Mouse (Mus musculus): ENCODE results near the gene Pik3r2. TPM values are rescaled to one million over a fixed set of nuclear protein-coding genes. Genes with fewer than 3 reads are reported as not detected.

Gene Pik3r2
- 187 and 190 TPM in 2 replicates for polyA plus RNA-seq (2012; rRNA removed)

GRCm38 (mm10) chr8:70776496-70777444, at the start of gene Pik3r2:
TSS of gene Pik3r2 (minus strand) at chr8:70776713.

GRCm38 (mm10) chr8:70808239-70808638, 31.7 kb upstream of the Pik3r2 start, which contains the start of gene Il12rb1:
TSS of gene Il12rb1 (plus strand) at chr8:70808449.

GRCm38 (mm10) chr8:70804481-70805206, 28.1 kb upstream of the Pik3r2 start, which contains the start of gene Mast3:
TSS of gene Mast3 (minus strand) at chr8:70805054.

GRCm38 (mm10) chr8:70760775-70761406, 15.6 kb downstream of the Pik3r2 start, which contains the start of gene Mpv17l2:
TSS of gene Mpv17l2 (minus strand) at chr8:70760946.

GRCm38 (mm10) chr8:70754043-70754870, 22.3 kb downstream of the Pik3r2 start, which contains the start of gene Rab3a:
TSS of gene Rab3a (plus strand) at chr8:70754679.

GRCm38 (mm10) chr8:70723486-70724210, 52.9 kb downstream of the Pik3r2 start, which contains the start of gene Pde4c:
TSS of gene Pde4c (plus strand) at chr8:70723720.

GRCm38 (mm10) chr8:70718297-70718696, 58.2 kb downstream of the Pik3r2 start, which contains the start of gene Gm3336:
TSS of gene Gm3336 (plus strand) at chr8:70718543.

Other genes with a start within 250 kb of the Pik3r2 start
- gene Fkbp8, start 249.0 kb downstream of the Pik3r2 start, polyA plus RNA-seq (2012; rRNA removed): 577 and 594 TPM in 2 replicates
- gene Kxd1, start 248.8 kb downstream of the Pik3r2 start, polyA plus RNA-seq (2012; rRNA removed): 59.9 and 67.3 TPM in 2 replicates
- gene Ell, start 237.3 kb downstream of the Pik3r2 start, polyA plus RNA-seq (2012; rRNA removed): 35.1 and 39.9 TPM in 2 replicates
- gene Isyna1, start 182.3 kb downstream of the Pik3r2 start, polyA plus RNA-seq (2012; rRNA removed): 170 and 176 TPM in 2 replicates
- 312 and 345 TPM in 2 replicates for gene Ssbp4, start 167.8 kb downstream of the Pik3r2 start, polyA plus RNA-seq (2012; rRNA removed)
- 7.2 and 7.9 TPM in 2 replicates for gene Lrrc25, start 160.6 kb downstream of the Pik3r2 start, polyA plus RNA-seq (2012; rRNA removed)
- 19.1 and 30.3 TPM in 2 replicates for gene Gdf15, start 144.3 kb downstream of the Pik3r2 start, polyA plus RNA-seq (2012; rRNA removed)
- 57.3 and 63.9 TPM in 2 replicates for gene Pgpep1, start 116.3 kb downstream of the Pik3r2 start, polyA plus RNA-seq (2012; rRNA removed)
- gene Lsm4, start 103.5 kb downstream of the Pik3r2 start, polyA plus RNA-seq (2012; rRNA removed): 119 and 132 TPM in 2 replicates
- 1,330 and 1,620 TPM in 2 replicates for gene Jund, start 77.8 kb downstream of the Pik3r2 start, polyA plus RNA-seq (2012; rRNA removed)
- gene Iqcn, start 73.3 kb downstream of the Pik3r2 start, polyA plus RNA-seq (2012; rRNA removed): 0.02 TPM in 1 of 2 replicates, not detected in the other
- gene Gm3336, start 58.2 kb downstream of the Pik3r2 start, polyA plus RNA-seq (2012; rRNA removed): 112 and 176 TPM in 2 replicates
- gene Pde4c, start 53.0 kb downstream of the Pik3r2 start, polyA plus RNA-seq (2012; rRNA removed): 3.6 and 6.5 TPM in 2 replicates
- 30.4 and 40.0 TPM in 2 replicates for gene Rab3a, start 22.0 kb downstream of the Pik3r2 start, polyA plus RNA-seq (2012; rRNA removed)
- gene Mpv17l2, start 15.8 kb downstream of the Pik3r2 start, polyA plus RNA-seq (2012; rRNA removed): 180 and 188 TPM in 2 replicates
- gene Mast3, start 28.3 kb upstream of the Pik3r2 start, polyA plus RNA-seq (2012; rRNA removed): 48.4 and 51.8 TPM in 2 replicates
- 0.54 and 0.99 TPM in 2 replicates for gene Il12rb1, start 31.7 kb upstream of the Pik3r2 start, polyA plus RNA-seq (2012; rRNA removed)
- gene Arrdc2, start 63.0 kb upstream of the Pik3r2 start, polyA plus RNA-seq (2012; rRNA removed): 72.5 and 86.1 TPM in 2 replicates
- gene Kcnn1, start 86.5 kb upstream of the Pik3r2 start, polyA plus RNA-seq (2012; rRNA removed): 4.9 and 5.2 TPM in 2 replicates
- 60.1 and 69.5 TPM in 2 replicates for gene Ccdc124, start 97.2 kb upstream of the Pik3r2 start, polyA plus RNA-seq (2012; rRNA removed)
- 0.98 and 1.3 TPM in 2 replicates for gene Slc5a5, start 116.0 kb upstream of the Pik3r2 start, polyA plus RNA-seq (2012; rRNA removed)
- 6,304 and 7,565 TPM in 2 replicates for gene Rpl18a, start 120.7 kb upstream of the Pik3r2 start, polyA plus RNA-seq (2012; rRNA removed)
- gene Map1s, start 129.2 kb upstream of the Pik3r2 start, polyA plus RNA-seq (2012; rRNA removed): 36.4 and 41.9 TPM in 2 replicates

All from colon, adult 2 months (tissue).